Mouse (Mus musculus): ENCODE measurements around the gene Cenpi.
"Not testable (repeated sequence)": the region's sequence is repeated elsewhere in the genome, so short reads cannot be mapped to it uniquely, and the experiment has no call there.

The Cenpi gene

DNA sequence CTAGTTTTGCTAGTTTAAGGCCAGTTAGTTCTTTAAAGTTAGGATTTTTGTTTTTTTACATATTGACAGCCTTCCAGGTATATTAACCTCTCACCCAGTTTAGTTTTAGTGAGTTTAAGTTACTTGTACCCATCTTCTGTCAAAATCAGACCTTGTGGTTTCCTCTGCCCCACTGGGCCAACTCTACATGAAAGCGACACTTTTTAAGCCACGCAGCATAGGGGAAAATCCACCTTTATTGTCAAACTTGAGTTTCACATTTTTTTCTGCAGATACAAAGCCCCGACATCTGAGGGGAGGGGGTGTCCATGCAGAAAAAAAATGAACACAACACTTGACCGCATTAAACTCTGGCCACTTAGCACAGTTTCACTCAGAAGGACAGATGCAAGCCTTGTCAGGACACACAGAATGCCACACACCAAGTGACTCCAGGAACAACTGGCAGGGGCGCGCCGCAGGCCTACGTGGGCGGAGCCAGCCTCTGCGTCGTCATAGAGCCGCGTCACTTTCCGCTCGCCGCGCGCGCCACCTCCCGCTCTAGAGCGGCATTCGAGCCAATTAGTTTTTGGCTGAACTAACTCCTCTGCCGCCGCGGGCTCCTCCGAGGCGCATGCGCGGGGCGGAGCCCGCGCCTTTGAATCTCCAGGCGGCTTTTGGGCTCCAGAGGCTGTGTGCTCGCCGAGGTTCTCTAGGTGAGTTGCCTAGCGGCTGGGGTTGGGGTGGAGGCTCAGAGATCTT is at the start of gene Cenpi:
TSS of gene Cenpi (plus strand) at position 551 of the 741 bp plus-strand sequence.
- peak; percentile 80 for DNase-seq (ENCODE audit: low spot score)

DNA sequence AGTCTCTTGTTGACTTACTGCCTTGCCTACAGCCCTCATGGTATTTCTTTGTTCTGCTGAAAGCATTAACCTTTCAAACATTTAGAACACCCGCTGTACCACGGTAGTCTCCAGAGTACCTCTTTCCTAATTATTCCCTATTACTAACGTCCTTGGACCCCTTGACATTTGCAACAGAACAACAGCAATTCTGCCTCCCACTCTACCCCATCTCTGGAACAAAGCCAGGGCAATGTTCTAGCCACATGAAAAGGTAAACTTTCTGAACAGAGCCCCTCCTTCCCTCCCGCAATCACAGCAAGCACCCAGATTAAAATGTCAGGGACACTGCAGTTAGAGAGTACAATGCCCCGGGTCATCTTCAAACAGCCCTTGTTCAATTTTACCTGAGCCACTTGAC is 46.7 kb upstream of the Cenpi start:
- DNase-seq (ENCODE audit: low spot score): no peak

DNA sequence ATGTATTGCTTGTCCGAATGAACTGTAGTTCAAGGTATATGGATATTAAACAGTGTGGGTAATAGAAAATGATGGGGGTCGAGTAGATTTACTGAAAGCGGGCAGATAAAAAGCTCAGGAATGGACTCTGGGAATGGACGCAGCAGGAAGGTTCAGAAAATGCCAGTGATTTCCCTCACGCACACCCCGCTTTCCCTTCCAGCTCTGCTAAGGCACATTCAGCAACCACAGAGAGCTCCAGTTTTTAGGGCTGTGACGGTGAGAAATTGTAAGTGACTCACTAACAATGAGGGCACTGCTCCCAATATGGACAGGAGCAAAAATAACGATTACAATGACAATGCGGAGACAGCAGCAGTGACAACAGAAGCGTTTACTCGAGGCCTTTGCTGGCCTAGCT is 45.8 kb upstream of the Cenpi start:
- no peak for DNase-seq (ENCODE audit: low spot score)

DNA sequence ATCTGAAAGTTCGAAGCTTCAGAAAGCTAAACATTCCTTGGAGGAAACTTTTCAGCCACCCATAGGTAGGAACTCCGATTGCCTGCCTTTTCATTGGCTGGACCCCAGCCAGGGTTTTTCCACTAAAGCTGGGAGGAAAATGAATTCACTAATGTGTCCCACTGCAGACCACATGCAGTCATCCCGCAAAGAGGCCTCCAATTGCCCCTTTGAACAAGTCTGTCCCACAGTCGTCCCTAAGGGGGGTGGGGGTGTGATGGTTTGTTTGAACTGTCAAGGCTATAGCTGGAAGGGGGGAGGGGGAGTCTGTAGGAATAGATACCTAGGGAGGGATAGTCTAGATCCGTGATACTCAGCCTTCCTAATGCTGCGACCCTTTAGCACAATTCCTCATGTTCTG is 32.2 kb upstream of the Cenpi start:
- DNase-seq (ENCODE audit: low spot score): peak; percentile 15

DNA sequence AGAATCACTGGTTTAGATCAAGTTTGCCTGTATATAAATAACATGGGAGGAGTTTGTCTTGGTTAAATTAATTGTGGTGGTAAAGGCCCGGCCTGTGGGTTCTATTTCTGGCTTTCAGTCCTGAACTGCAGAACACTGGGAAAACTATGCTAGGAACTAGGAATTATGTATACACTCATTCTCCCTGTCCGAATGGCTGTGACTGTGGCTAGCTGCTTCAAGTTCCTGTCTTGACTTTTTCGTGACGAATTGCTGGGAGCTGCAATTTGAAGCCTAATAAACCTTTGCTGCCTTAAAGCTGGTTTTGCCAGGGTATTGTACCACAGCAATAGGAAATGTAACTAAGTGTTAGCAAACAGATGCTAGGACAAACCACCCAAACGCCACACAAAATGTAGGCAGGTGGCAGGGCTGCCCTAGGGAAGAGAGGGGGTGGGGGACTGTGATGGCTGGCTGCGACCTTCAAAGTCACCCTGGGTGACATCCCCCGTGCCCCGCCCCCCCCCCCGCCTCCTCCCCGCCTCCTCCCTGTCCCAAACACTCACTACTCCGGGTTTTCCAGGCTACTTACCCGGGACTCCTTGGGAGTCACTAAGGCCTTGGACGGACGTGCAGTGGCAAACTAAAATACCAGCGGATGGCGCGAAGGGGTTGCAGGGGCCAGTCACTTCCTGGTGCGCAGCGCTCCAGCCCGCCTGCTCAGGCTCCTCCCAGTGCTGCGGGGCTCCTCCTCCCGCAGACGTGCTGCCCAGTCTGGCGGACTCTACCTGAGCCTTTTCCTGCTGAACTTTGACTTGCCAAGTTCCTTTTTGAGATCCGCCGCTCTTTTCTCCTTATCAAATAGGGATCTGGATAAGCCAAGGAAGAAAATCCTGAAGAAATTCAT is 31.4 kb upstream of the Cenpi start, which contains the start of gene Trmt2b:
TSS of gene Trmt2b (minus strand) at position 710 of the 886 bp plus-strand sequence.
- DNase-seq (ENCODE audit: low spot score): peak; percentile 71

DNA sequence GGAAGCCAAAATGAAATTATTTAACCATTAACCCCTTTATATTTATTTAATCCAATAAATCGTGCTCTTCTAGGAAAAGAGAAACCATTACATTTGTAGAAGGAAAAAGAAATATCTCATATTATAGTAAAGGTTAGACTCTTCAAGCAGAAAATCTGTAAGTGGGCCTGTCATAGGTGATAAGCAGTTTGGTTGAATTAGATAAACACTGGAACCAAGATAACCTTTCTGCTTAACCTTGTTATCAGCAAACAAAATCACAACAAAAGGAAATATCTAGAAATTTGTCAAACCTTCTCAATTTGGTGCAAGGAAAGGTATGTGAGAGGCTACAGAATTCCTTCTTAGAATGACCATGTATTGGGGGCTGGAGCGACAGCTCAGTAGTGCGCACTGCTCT is 27.4 kb upstream of the Cenpi start:
- DNase-seq (ENCODE audit: low spot score): no peak

DNA sequence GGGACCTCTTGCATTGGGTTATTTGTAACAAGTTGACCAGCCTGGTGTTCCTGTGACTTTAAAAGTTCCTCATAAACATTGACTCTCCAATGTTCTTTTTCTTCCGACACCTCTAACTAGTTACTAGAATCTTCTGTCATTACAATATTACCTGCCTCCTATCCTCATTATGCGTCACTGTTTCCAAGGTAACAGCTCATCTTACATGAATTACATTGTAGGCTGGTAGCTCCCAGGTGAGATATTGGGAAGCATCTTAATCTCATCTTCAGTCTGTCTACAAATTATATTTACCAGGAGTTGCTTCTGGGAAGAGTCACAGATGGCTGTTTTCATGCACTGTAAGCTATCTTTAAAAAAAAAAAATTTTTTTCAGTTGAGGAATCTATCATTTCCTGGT is 22.8 kb upstream of the Cenpi start:
- no peak for DNase-seq (ENCODE audit: low spot score)

DNA sequence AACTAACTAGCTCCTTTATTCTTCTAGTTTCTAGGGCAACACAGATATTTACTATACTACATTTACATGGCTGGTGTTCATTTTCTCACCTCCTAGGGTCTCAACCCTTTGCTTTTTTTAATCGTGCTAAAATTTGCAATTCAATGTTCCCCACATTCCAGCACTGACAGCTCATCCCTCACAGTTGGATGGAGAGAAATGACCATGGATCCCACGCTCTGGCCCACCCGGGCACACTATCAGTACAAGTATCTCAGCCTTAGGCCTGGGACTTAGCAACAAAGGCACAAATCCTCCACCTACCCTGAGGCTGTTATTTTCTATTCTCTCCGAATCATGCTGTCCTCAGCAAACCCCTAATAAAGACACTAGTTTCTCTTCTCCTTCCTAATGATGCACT is 22.1 kb upstream of the Cenpi start:
- no peak for DNase-seq (ENCODE audit: low spot score)

DNA sequence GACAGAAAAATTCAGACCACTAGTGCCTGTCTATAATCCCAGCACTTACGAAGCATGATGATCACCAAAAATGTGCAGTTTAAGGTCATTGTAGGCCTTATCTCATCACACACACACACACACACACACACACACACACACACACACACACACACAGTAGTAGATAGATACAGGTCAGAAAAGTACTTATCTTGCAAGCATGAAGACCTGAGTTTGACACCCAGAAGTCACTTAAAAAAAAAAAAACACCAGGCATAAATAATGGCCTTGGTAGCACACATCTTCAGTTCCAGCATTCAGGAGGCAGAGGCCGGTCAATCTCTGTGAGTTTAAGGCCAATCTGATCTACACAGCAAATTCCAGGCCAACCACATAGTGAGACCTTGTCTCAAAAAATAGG is 20.6 kb upstream of the Cenpi start:
- no peak for DNase-seq (ENCODE audit: low spot score)

DNA sequence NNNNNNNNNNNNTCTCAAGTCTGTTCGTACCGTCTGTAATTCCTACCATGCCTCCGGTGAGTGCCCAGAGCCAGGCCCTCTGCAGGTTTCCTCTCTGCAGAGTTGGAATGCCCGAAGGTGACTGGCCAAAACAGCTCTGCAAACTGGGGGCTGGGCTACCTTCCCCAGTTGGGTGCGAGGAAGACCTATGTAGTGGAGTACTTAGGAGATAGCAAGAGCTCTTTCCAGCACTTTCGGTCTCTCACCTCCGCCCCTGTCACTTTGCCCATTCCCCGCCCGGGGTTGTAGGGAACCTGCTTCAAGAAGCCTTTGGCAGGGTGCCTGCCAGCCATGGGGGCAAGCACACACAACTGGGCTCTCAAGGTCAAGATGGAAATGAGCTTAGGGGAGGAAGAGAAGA is 11.6 kb upstream of the Cenpi start:
- no peak for DNase-seq (ENCODE audit: low spot score)

DNA sequence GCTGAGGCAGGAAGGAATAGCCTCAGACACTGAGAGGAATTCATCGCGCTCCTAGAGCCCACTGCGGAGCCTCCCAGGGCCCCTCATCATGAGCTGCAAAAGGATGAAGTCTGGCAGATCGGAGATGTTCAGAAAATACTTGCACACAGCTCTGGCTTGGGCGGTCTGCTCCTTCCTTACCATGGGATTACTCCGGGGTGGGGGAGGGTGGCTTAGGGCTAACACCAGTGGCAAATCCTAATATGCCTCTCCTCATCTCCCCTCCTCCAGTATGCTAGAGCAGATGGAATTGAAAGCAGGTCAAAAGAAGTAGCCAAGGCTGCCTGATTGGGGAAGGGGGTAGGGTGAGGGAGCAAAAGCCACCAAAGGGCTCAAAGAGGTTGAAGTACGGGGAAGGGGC is 11.1 kb upstream of the Cenpi start:
- no peak for DNase-seq (ENCODE audit: low spot score)

DNA sequence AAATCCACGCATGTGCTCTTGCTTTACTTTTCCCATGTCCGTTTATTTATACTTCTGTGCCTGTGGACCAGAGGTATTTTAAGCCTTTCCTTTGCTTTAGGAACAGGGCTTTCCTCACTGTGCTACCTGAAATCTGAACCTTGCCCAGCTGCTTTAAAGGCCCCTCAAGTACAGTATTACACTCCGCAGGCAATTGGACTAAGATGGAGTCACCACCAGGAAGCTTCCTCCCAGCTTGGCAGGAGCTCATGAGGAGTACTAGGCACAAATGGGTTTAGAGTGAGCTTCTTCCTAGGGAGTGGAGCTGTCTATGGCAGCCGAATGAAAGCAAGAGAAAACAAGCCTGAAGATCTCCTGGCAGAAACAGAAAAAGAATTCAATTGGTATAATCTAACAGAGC is 10.7 kb upstream of the Cenpi start:
- DNase-seq (ENCODE audit: low spot score): no peak

DNA sequence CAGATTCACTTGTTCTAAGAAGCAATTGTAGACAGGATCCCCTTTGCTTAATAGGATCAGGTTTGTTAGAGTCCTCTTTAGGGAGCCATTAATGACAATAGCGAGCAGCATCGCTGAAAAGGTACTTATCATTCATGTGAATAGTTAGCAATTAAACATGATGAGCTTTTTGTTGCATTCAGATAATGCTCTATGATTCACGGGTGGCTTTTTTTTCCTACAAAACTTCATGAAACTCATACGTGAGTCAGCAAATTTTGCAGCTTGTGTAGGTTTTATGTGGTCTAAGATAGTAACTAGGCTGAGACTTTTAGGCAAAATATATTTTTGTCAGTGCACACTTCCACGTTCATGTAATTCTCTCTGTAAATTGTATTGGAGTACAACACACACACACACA is 7.7 kb upstream of the Cenpi start:
- no peak for DNase-seq (ENCODE audit: low spot score)

DNA sequence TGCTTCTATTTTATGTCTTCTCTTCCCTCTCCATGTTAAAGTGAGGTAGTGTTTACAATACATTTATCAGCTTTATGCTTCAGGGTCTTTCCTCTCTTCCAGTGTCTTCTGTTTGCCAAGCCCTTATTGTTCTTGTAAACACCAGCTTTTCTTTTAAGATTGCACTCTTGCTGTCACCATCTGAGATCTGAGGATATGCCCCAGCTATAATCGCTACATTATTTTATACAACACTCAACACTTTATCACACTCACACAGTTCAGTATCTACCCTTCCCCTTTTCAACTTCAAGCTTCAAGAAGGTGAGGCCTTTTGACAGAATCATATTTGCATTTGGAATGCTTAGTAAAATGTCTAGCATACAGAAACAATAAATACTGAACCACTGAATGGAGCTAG is 4.6 kb upstream of the Cenpi start:
- no peak for DNase-seq (ENCODE audit: low spot score)

DNA sequence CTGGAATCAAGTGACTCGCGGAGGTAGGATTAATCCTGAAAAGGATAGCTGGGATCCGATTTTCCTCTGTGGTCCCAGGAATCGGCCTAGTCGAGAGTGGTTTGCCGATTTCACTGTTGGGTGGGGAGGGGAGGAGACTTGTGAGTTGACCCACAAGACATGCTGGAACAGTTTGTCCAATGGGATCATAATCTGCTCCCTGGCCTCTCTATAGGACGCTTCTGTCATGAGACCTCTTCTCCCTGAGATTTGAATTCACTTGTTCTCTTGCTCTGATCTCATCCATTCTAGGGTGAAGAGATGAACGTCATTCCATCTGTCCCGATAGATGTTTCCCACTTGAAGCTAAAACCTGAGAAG is 371 bp downstream of the Cenpi start:
- DNase-seq (ENCODE audit: low spot score): no peak

DNA sequence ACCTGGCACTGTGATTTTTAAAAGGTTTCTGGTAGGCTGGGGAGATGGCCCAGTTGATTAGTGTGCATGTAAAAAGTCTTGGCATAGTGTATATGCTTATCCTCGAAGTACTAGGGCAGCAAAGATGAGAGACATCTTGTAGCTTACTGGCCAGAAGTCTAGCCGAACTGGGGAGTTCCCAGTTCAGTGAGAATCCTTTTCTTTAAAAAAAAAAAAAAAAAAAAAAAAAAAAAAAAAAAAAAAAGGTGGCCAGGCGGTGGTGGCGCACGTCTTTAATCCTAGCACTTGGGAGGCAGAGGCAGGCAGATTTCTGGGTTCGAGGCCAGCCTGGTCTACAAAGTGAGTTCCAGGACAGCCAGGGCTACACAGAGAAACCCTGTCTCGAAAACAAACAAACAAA is 3.3 kb downstream of the Cenpi start:
- not testable (repeated sequence) for DNase-seq (ENCODE audit: low spot score)

DNA sequence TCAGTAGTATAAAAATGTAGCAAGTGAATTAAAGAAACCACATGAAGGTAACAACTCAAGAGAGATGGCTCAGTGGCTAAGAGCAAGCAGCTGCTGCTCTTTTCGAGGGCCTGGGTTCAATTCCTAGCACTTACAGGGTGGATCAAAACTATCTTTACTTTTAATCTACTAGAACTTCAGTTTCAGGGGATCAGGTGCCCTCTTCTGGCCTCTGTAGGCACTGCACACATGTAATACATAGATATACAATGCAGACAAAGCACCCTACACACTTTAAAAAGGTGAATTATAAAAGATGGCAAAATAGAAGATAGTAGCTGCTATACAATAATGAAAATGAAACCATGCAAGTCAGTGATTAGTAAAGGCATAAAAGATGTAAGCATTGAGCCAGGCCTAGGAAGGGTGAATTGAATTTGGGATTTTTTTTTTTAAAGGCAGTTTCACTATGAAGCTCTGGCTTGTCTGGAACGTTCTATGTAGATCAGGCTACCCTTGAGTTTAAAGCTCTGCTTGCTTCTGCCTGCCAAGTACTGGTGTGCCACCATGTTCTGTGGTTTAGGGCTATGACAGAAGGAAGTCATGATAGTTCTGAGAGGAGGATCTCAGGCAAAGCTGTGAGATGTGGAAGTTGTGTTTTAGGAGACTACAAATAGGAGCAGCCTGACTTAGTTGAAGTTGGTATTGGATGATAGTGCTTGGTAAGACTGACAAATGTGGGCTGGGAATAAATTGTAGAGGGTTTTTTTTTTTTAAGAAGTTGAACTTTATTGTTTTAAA is 11.5 kb downstream of the Cenpi start:
- no peak for DNase-seq (ENCODE audit: low spot score)

DNA sequence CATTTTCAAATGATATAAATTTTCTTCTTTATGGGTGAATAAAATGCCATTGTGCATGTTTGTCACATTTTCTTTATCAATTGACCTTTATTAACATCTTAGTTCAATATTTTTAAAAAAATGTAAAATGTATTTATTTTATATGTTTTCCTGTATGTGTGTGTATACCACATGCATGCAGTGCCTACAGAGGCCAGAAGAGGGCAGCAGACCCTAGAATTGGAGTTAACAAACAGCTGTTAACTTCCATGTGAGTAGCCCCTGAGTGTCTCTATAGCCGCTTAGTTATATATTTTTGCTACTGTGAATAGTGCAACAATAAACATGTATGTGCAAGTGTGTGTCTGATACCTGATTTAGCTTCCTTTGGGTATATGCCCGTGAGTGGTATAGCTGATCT is 25.4 kb downstream of the Cenpi start:
- DNase-seq (ENCODE audit: low spot score): no peak

DNA sequence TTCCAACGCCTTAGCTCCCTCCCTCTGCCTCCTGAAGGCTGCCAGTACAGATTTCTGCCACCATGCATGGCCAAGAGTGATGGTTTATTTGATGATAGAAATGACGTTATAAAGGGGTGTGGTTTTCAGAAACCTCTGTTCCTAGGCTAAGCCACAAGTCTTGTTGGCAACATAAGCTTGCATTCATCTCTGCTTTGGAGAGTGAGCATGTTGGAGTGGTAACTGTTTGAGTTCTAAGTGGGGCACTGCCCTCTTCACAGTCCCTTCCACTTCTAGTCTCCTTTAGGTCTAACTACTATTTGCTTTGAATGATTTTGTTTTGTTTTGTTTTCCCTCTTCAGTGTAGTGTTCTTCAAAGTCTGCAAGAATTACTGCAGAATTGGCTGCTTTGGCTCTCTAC is 34.9 kb downstream of the Cenpi start:
- no peak for DNase-seq (ENCODE audit: low spot score)

DNA sequence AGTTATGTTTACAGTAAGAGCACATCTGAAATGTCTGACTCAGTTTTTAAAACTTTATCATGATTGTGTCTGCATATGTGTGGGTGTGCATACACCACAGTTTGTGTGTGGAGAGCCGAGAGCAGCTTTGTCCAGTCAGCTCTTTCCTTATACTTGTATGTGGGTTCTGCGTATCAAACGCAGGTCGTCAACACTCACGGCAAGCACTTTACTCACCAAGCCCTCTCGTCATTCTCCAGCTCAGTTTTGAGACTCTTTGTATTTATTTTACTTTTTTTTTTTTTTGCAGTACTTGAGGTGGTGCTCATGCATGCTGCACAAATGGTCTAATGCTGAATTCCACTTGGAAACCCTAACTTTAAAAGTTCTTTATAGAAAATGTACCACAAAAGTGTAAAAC is 42.3 kb downstream of the Cenpi start:
- DNase-seq (ENCODE audit: low spot score): no peak

DNA sequence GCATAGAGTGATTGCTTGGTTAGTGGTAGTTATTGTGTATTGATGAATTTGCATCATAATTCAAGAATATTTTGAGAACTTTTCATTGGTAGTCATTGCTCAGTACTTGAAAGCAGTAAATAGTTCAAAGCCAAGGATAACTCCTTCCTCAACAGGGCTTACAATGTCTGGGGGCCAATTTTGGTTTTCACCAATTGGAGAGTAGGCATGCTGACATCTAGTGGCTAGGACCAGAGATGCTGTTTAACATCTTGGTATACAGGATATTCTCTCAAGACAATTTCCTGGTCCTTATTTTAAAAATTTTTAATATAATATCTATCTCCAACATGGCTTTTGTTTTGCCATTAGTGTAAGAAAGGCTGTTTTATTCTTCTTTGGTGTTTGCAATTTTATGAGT is 46.0 kb downstream of the Cenpi start:
- DNase-seq (ENCODE audit: low spot score): no peak

DNA sequence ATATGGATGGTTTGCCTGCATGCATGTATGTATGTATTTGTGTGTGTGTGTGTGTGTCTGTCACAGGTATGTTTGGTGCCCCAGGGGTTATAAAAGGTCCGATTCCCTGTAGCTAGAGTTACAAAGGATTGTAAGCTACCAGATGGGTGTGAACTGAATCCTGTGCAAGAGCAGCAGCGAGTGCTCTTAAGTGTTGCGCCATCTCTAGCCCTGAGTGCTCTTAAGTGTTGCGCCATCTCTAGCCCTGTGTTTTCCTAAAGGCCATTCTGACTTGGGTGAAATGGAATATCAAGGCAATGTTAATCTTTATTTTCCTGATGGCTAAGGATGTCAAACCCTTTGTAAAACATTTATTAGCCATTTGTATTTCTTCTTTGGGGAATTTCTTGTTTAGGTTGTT is 51.5 kb downstream of the Cenpi start:
- DNase-seq (ENCODE audit: low spot score): peak; percentile 5

DNA sequence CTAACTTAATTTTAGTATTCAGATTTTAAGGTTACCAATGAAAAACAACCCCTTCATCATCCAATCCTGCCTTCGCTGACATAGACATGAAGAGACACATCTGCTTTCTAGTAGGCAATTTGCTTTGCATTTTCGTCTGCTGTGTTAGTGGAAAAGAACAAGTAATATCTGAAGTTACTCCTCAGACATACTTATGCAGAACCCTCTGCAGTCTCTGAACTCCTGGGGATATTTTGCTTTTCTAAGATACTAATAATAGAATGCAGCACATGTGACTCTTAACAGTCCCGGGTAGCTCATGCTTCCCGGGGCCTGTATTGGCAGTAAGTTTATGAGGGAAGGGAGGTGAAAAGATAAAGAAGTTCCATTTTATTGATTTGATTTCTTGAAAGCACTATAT is 54.3 kb downstream of the Cenpi start:
- DNase-seq (ENCODE audit: low spot score): no peak
